Mouse (Mus musculus) liver, postnatal 0 days (tissue): ENCODE measurements around the gene Cped1.

Experiments
- CTCF ChIP-seq: sonication (generic); IDR thresholded peaks from 2 replicates; pipeline ENCODE4 v1.5.1; 2016; ENCODE audit warnings: antibody characterized with exemption, low read depth
- EP300 ChIP-seq: IDR thresholded peaks from 2 replicates; pipeline ENCODE4 v1.6.1; 2016; ENCODE audit warnings: antibody characterized with exemption, low read depth, mild to moderate bottlenecking

- TF ChIP-seq CTCF (no peak), EP300 (no peak)
These were observed 14.4 kb downstream of the Cped1 start for GRCm38 (mm10) chr6:22000086-22000485.
